Comparison of ENCODE assay signal across 8 mouse cellular contexts in genomic region chr3:84906528-84906927, GRCm38 (mm10).
DNase-seq lines count a peak whose midpoint lies in the region; TF ChIP-seq lines count a peak whose summit lies in the region.

No protein-coding gene starts in this region.

- TF ChIP-seq POLR2A in brain, embryonic 14.5 days (IDR thresholded peaks at IDR 0.05; ENCODE audit: borderline replicate concordance, extremely low read depth, insufficient read depth, insufficient read length, poor library complexity, severe bottlenecking) = no peak

- intact Hi-C loops in left cerebral cortex, postnatal 10 days (cut with DNase I) = no loop called here
- intact Hi-C loops in left cerebral cortex, postnatal 4 days (cut with DNase I) = no loop called here

- TF ChIP-seq CTCF in brain, embryonic 14.5 days (IDR thresholded peaks at IDR 0.05; ENCODE audit: borderline replicate concordance, extremely low read depth, insufficient read depth, insufficient read length) = peak; percentile 46; the same call in 1 of the 2 replicates

- peak; percentile 31 for DNase-seq in adrenal gland, postnatal 10 days
- DNase-seq in adrenal gland, adult 8-10 months = no peak
- DNase-seq in left cerebral cortex, postnatal 10 days (ENCODE audit: extremely low spot score in 1 of 2, low spot score in 2 of 2) = peak; percentile 16 to 28
- no peak for DNase-seq in left cerebral cortex, postnatal 4 days
- DNase-seq in brain, embryonic 14.5 days (ENCODE audit: low read depth) = peak; percentile 66
- DNase-seq in lung, postnatal 10 days = peak; percentile 44
- no peak for DNase-seq in Muller cell, postnatal 12 days (ENCODE audit: inconsistent ontology term)
- no peak for DNase-seq in heart, adult 11 months

Comparison
In these comparisons a context has a peak if more than half of its experiments do, and no peak if none do; other contexts are left out.
1. DNase-seq: peak in adrenal gland, postnatal 10 days (single experiment), left cerebral cortex, postnatal 10 days (2 of 2), brain, embryonic 14.5 days (single experiment) and lung, postnatal 10 days (single experiment); none in adrenal gland, adult 8-10 months (single experiment), left cerebral cortex, postnatal 4 days (single experiment), Muller cell, postnatal 12 days (single experiment) and heart, adult 11 months (single experiment).